Mouse (Mus musculus) right cerebral cortex, postnatal 4 days (tissue): ENCODE results near the gene Slc25a42.

ENCODE experiments used
- DNase-seq: peaks from one replicate; pipeline ENCODE4 v3.0.0-alpha.2; 2022

Slc25a42 gene

GRCm38 (mm10) chr8:70166504-70167110, 45.5 kb downstream of the Slc25a42 start:
- DNase-seq: peak; percentile 80

GRCm38 (mm10) chr8:70163316-70163715, 48.8 kb downstream of the Slc25a42 start:
- no peak for DNase-seq

GRCm38 (mm10) chr8:70160015-70160414, 52.1 kb downstream of the Slc25a42 start:
- DNase-seq: no peak

GRCm38 (mm10) chr8:70159211-70159610, 52.9 kb downstream of the Slc25a42 start:
- DNase-seq: no peak

GRCm38 (mm10) chr8:70158069-70158853, 53.8 kb downstream of the Slc25a42 start:
- peak; percentile 71 for DNase-seq

- no peak for DNase-seq
These were observed 54.8 kb downstream of the Slc25a42 start for GRCm38 (mm10) chr8:70157240-70157800.

DNA sequence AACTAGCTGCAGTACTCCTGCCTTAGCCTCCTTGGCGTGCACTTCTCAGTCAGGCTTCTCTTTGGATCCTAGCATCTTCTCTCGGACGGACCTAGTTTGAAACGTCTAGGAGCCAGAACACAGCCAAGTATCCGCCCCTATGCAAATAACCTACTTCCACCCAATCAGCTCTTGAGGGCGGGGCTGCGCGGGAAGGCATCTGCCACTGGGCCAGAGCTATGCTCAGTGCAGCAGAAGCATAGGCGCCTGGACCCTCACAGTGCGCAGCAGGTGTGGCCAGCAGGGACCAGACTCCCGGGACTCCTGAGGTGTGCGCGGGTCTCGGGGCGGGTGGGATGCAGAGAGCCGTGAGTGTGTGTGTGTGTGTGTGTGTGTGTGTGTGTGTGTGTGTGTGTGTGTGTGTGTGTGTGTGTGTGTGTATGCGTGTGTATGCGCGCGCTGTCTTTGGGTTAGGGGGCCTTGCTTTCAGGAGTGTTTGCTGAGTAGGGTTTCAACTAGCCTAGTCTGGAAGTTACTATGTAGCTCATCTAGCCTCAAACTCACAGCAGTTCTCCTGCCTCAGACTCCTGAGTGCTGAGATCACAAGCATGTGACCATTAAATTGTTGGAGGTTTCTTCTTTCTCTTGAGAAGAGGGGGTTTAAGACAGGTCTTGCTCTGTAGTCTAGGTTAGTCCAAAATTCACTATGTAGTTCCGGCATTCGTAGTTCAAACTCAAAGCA, 59.4 kb downstream of the Slc25a42 start:
- DNase-seq: peak; percentile 61

GRCm38 (mm10) chr8:70150158-70150557, 61.9 kb downstream of the Slc25a42 start:
- DNase-seq: no peak

DNA sequence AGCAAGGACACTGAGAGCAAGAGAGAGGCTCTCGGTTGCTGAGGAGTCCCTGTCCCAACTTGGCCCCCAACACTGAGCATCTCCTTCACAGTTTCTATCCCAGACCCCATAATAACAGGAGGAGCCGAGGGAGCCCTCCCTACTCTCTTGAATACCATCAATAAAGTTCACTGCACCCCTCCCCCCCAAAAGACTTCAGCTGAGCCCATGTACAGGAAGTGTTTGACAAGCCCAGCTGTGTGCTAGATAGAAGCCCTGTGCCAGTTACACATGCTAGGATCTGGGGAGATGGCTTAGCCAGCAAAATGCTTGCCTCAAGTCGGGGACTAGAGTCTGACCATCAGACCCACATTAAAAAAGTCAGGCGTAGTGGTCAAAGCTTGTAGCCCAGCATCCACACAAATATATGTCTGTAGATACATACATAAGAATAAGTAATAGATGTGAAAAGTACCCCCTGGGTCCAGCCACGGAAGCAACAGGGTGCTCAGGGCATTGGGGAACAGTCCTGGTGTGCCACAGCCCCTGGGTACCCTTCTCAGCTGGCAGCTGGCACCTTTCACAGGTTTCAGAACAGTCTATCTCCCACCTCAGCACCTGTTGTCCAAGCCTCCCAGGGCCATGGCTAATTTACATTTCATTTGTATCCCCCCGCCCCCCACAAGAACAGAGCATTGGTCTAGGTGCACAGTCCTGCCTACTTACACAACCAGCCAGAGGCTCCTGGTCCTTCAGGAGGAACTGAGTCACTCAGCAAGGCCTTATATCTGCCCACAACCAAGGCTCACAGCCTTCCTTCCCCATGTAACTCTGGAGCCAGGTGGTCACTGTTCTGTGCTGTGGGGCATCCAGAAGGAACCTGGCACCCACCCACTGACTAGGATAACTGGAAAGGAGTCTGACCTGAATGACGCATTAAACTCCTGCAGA, 64.2 kb downstream of the Slc25a42 start:
- no peak for DNase-seq

GRCm38 (mm10) chr8:70139981-70140380, 72.1 kb downstream of the Slc25a42 start:
- DNase-seq: no peak

DNA sequence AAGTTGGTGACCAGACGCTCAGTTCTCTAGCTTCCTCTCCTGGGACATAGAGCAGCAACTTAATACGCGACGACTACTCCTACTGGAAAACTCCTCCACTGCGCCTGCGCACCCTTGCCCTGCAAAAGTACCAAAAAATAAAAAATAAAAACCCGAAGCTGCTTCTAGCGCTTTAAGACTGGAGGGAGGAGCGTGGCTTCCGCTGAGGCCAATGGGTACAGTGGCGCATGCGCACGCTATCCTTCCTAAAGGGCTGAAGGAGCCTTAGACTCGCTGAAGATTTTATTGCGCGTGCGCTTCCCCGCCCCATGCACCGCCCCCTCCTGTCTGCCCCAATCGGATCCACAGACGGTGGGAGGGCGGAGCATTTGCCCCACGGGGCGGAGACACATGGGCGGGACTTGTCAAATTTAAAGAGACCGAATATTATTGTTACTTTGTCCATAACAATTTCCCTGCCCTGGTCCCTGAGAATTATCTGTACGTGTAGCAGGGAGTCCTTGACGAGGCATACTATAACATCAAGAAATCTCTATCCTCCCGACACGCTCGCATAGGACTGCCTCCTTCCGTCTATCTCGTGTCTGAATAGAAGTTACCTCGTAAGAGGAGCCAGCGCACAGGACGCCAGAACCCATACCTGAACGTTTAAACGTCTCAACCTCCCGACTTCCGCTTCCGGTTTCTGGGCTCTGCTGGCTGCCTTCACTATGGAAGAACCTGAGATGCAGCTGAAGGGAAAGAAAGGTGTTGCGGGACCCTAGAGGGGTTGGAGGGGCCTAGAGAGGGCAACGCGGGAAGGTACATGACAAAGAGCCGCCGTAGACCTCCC, 72.9 kb downstream of the Slc25a42 start, which contains the start of the genes Rfxank, Borcs8 and Mef2b:
Gene Rfxank, minus strand, starts transcription at position 129 of the 832 bp plus-strand sequence.
Gene Borcs8, plus strand, starts transcription at position 474 of the 832 bp plus-strand sequence.
Gene Mef2b, plus strand, starts transcription at position 686 of the 832 bp plus-strand sequence.
- DNase-seq: peak; percentile 98

GRCm38 (mm10) chr8:70137890-70138289, 74.2 kb downstream of the Slc25a42 start:
- DNase-seq: no peak

GRCm38 (mm10) chr8:70136591-70136990, 75.5 kb downstream of the Slc25a42 start:
- no peak for DNase-seq

GRCm38 (mm10) chr8:70134931-70135330, 77.2 kb downstream of the Slc25a42 start:
- no peak for DNase-seq
